Mouse (Mus musculus): ENCODE measurements around the gene Gm49450.

Gene Gm49450

GRCm38 (mm10) chr15:98953401-98954356, at the start of gene Gm49450, which contains the start of gene Tuba1a:
TSS of gene Gm49450 (minus strand) at chr15:98953551.
TSS of gene Tuba1a (minus strand) at chr15:98953703.
- DNase-seq (ENCODE audit: low spot score in 2 of 2): peak; percentile 96 to 97

- no peak for DNase-seq (ENCODE audit: low spot score in 2 of 2)
Observed at GRCm38 (mm10) chr15:99001451-99001931, 48.1 kb upstream of the Gm49450 start.

DNA sequence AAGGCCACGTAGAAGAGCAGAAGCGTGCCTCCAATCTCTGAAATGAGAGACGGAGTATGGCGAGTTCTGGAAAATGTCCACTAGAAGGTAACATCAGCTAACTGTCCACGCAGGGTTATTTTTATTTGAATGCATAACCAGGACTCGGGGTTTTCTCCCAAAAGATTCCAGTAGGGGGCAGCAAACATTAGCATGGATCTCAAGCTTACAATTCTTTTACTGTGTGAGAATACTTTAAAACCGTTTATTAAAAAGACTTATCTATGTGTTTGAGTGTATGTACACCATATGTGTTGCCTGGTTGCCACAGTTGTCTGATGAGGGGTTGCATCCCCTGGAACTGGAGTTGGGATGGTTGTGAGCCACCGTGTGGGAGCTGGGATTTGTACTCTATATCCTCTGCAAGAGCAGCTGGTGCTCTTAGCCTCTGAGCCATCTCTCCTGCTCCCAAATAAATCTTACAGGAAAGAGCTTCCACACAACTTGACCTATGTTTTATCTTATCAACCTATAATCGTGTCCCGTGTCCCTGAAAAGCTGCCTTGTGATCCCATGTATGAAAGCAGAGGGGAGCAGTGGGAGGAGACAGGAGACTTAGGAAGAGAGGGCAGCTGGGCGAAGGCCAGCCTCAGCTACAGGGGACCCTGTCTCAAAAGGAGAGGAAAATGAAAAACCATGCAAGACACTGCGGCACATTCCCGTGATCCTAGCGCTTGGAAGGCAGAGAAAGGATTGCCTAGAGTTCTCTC, 47.4 kb upstream of the Gm49450 start:
- DNase-seq (ENCODE audit: low spot score in 2 of 2): peak; percentile 56 to 64

DNA sequence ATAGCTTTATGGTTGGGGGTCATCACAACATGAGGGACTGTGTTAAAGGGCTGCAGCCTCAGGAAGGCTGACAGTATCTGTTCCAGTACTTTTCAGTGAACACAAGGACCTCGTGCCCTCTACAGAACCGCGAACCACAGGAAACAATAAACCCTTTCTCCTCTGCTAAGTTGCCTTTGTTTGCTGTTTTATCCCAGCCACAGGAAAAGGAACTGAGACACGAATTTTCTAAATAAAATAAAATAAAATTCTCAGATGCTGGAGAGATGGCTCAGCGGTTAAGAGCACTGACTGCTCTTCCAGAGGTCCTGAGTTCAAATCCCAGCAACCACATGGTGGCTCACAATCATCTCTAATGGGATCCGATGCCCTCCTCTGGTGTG, 45.4 kb upstream of the Gm49450 start:
- no peak for DNase-seq (ENCODE audit: low spot score in 2 of 2)

DNA sequence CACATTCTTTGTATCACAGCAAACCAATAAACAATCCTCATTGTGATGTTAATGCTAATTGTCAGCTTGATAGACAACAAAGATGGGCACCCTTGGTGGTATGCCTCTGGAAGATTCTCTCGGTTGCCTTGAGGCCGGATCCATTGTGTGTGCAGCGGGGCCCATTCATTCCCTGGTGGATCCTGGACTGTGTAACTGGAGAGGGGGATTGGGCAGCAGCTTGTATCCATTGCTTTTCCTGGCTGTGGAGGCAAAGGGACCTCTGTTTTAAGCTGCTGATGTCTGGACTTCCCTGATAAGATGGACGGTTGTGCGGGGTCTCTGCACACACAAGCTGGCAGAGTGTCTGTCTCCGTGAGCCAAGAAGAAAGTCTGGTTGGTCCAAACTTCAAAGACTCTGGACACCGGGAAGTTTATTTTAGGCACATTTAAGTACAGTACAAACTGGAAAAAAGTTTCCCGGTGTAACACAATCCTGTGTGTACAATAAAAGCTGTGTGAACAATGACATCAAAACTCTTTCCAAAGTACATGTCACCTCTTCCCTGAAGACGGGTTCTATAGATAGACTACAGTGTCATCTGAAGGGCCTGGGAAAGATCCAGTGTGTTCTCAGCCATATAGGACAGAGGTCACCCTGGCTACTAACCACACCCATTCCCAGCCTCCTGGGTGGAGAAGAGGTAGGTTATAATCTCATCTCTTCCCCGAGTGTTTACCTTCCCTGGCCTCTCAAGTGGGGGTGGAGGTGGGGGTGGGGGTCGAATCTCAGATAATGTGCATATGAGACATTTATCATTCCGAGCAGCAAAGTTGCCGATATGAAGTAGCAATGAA, 44.8 kb upstream of the Gm49450 start:
- DNase-seq (ENCODE audit: low spot score in 2 of 2): no peak

- DNase-seq (ENCODE audit: low spot score in 2 of 2): no peak
Observed at GRCm38 (mm10) chr15:98996840-98997239, 43.5 kb upstream of the Gm49450 start.

GRCm38 (mm10) chr15:98994957-98995520, 41.7 kb upstream of the Gm49450 start:
- no peak for DNase-seq (ENCODE audit: low spot score in 2 of 2)

DNA sequence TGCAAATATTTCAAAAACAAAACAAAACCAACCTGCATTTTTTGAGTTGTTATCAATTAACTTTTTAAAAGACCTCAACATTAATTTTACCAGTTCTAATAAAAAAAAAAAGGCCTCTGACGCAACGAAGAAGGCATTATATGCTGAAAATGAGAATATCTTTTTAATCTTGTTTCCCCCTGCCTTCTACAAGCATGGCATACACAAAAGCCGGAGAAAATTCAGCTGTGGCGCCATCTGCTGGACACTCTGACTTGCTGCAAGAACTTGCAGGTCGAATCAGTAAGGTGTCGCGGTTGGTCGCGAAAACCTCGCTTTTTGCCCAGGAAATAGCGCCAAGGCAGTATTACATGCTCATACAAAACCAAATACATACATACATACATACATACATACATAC, 40.5 kb upstream of the Gm49450 start:
- peak; percentile 86 to 91 for DNase-seq (ENCODE audit: low spot score in 2 of 2)

GRCm38 (mm10) chr15:98993093-98993793, 39.9 kb upstream of the Gm49450 start:
- peak; percentile 86 to 90 for DNase-seq (ENCODE audit: low spot score in 2 of 2)

DNA sequence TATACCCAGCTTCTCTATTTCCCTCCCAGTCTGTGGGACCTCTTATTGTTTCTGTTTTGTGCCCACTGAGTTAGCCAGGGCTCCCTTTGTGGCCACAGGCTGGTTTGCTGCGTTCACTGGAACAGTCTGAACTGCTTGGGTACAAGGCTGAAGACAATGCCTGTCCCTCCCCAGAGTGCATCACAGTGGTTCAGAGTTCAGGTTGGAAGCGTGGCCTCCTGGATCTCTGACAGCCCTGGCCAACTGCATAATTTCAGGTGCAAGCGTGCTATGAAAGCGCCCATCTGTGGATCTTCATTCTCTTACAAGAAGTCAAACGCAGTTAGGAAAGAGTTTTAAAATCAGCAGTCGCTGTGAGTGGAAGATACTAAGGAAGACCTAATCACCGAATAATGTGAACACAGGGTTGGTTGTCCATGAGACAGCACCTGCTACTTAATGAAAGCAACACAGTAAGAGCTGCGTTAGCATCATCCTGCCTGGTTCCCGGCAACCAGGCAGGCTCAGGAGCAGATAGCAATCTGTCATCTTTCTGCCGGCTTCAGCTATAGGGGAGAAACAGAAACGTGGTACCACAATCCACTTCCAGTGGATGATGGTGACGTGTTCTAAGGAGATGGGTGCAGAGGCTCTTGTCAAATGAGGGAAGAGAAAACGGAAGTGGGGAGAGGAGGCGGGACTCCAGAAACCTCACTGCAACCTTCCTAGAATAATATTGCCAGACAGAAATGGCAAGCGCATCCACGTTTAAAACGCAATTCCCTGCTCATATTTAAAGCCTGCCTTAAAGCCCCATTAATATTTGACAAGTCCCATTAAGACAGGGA, 38.9 kb upstream of the Gm49450 start:
- DNase-seq (ENCODE audit: low spot score in 2 of 2): peak in 1 of 2 experiments; percentile 48

DNA sequence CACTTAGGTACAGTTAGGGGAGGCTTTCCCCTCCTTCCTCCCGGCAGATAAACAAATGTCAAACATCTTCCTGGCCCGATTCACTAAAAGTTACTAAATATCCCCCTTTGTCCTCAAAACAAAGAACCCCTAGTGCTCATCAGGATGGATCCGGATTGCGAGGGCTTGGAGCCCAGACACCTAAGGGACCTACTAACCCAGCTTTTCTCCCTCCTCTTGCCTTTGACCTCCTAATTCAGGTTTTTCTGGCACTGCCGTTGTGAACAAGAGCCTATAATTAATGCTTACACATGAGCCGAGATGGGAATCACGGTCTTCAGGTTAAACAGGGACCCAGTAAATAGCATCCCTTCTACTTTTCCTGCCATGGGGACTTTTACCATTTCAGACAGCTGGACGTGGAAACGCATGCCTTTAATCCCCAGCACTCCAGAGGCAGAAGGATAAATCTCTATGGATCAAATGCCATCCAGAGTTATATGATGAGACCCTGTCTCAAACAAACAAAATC, 38.2 kb upstream of the Gm49450 start:
- DNase-seq (ENCODE audit: low spot score in 2 of 2): no peak

GRCm38 (mm10) chr15:98990669-98991539, 37.6 kb upstream of the Gm49450 start:
- no peak for DNase-seq (ENCODE audit: low spot score in 2 of 2)

- no peak for DNase-seq (ENCODE audit: low spot score in 2 of 2)
Observed at GRCm38 (mm10) chr15:98989701-98990430, 36.5 kb upstream of the Gm49450 start.

- DNase-seq (ENCODE audit: low spot score in 2 of 2): no peak
Observed at GRCm38 (mm10) chr15:98988787-98989186, 35.4 kb upstream of the Gm49450 start.

DNA sequence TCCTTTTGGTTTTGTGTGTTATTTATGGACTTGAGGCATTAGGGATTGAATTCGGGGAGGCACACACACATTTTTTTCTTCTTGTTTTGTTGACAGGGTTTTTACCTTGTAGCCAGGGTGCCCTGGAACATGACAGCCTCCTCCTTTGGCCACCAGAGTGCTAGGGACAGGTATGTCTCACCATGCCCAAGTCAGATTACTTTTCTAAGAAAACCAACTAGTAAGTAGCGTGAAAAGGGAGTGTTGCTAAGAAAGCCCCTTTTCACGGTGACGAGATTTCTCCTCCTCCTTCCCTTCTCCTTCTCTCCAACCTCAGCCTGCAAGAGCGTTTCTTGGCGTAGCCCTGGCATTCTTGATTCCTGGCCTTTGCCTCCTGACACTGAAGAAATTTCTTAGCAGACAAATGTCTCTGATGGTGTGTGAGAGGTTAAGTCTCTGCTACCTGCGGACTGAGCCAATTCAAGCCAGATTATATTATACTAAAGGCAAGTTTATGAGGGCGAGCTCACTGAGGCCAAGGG, 34.4 kb upstream of the Gm49450 start:
- DNase-seq (ENCODE audit: low spot score in 2 of 2): no peak

DNA sequence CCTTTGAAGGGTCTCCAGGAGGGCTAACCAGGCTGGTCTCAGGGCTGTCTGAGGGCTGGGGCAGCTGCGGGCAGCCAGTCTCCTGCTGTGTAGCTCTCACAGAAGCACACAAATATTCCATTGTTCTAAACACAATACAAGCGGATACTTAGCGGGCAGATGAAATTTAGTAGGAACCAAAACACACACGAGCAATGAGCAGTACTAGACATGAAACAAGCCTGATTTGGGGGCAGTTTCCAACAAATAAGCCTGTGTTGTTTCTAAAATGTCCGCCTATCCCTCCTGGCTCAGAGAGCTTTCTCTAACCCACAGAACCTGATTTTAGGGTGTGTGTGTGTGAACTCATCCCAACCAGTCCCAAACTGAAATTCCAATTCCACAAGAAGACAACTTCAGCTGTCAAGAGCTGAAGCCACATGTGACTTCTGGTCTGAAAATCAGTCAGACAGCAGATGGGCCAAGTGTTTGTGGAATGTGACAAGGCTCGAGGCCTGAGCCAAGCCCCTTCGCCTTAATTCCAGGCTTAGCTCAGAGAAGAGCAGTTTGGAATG, 33.8 kb upstream of the Gm49450 start:
- no peak for DNase-seq (ENCODE audit: low spot score in 2 of 2)
